Mouse (Mus musculus) embryo, embryonic 9.5 days (tissue): Measurements from ENCODE around the gene Cilp2.

Experiments used
- DNase-seq: peaks from one replicate; pipeline ENCODE4 v3.0.0-alpha.2; 2017; ENCODE audit errors: extremely low spot score

Gene Cilp2

GRCm38 (mm10) chr8:69901484-69902162 lies 14.1 kb upstream of the Cilp2 start:
- peak; percentile 99 for DNase-seq

GRCm38 (mm10) chr8:69900895-69901451 lies 13.5 kb upstream of the Cilp2 start:
- DNase-seq: no peak

DNA sequence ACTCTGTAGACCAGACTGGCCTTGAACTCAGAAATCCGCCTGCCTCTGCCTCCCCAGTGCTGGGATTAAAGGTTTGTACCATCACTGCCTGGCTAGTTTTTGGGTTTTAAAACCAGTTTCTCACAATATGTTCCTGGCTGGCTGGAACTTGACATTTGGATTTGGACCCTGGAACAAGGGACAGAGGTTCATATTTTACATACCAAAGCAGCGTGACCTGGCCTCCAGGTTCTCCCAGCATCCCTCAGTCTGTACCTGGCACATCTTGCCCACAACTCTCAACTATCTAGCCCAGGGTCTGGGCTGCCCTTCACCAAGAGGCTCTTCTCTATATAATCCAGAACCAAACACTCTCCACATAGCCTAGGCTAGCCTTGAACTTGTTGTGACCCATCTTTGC lies 12.4 kb upstream of the Cilp2 start:
- no peak for DNase-seq

DNA sequence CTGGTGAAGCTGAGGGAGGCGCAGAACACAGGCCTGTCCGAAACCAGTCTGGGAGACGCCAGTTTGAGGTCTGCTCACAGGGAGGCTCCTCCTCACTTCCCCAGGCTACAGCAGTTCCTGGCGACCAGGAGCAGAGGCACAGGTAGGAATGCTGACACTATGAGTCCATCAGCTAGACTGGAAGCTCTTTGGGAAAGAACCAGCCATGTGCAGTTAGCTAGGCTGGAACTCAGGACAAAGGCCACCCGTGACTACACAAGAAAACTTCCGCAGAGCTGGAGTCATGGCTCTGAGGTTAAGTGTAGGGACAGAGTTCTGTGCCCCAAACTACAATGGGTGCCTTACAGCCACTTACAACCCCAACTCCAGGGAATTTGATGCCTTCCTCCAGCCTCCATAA lies 10.4 kb upstream of the Cilp2 start:
- no peak for DNase-seq

DNA sequence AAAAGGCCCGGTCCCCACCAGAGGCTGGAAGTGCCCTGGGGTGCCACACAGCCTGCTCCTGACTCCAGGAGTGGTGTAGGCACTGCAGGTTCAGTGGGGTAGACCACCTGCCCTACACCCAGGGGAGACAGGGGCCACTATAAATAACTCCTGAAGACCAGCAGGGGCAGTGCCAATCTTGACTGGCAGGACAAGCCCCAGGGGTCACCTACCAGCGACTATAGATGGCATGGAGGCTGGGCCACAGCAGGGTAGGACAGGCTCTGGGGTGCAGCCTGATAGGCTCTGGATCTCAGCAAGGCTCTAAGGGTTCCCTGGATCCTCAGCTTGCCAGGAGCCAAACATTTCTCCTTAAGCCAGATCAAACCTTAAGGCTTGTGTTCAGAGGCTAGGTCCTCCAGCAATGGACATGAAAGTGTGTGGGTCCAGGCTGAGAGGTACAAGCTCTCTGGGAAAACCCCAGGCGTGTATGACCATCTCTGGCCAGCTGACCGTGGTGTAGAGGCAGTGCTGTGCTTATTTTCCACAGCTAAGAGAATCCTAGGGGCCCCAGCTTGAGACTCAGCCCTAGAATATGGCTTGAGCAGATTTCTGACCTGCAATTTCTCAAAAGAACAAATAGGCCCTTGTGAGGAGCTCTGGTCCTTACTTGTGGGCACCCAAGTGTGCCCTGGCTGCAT lies 8.4 kb upstream of the Cilp2 start:
- no peak for DNase-seq

DNA sequence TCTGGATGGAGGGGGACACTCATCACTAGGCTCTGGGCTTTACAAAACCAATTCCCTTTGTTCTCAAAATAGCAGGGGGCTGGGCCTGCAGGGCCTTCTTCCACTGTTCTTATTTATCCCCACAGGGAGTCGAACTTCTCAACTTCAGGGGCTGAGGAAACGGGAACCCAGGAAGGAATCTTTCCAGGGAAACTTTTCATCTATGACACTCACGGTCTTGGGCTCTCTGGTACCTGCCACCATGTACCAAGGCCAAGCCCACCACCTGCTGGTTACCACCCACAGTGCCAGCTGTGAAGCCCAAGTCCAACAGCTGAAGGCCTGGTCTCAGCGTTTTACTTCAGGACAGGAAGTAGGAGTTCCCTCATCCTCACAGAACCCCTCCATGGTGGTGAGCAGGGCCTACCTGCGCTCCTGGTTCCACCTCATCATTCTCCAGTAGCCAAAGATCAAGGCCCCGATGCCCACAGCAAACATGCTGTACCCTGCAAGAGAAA lies 7.4 kb upstream of the Cilp2 start:
- DNase-seq: no peak

DNA sequence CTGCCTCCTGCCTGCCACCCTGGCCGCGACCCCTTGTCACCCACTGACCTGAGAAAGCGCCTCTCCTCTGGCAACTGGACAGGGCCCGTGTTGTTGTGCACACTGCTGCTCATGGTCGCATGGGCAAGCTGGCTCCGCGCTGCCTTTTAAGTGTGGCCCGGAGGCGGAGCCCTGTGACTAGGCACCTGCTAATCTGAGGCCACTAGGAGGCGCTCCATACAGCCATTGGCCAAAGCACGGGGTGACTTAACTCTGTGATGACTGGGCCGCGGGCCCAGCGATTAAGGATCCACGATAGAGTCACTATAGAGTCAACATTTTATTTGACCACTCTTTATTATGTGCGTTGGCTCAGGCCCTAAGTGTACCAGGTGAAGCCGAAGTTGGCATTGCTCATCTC lies 6.4 kb upstream of the Cilp2 start:
- DNase-seq: peak; percentile 69

GRCm38 (mm10) chr8:69890813-69891241 lies 3.3 kb upstream of the Cilp2 start:
- no peak for DNase-seq

GRCm38 (mm10) chr8:69888902-69889301 lies 1.4 kb upstream of the Cilp2 start:
- DNase-seq: no peak

DNA sequence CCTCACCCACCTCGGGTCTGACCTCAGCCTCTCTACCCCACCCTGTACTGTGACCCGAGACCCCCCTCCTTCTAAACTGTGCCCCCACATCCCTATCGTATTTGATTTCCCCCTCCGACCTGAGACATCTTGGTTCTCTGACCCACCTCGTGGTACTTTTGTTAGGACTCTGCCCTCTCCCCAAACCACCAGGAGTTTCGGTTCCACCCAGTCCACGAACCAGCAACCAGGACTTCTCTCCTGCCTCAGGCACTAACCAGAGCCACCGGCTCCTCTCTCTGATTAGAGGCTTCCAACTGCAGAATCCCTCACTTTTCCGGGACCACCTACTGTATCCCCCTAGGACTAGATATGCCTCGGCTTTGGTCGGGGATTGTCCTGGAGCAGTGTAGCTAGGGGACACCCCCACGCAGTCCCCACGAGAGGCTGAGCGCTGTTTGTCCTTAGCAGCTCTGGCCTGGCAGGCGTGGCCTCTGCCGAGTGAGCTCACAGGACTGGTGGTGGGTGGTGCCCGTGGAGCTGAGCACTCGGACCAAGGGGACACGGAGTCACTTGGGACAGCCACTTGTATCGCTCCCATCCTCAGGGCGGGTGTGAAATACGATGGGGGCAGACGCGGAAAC lies 868 bp upstream of the Cilp2 start:
- no peak for DNase-seq

GRCm38 (mm10) chr8:69884141-69884540 lies 3.3 kb downstream of the Cilp2 start:
- DNase-seq: no peak

DNA sequence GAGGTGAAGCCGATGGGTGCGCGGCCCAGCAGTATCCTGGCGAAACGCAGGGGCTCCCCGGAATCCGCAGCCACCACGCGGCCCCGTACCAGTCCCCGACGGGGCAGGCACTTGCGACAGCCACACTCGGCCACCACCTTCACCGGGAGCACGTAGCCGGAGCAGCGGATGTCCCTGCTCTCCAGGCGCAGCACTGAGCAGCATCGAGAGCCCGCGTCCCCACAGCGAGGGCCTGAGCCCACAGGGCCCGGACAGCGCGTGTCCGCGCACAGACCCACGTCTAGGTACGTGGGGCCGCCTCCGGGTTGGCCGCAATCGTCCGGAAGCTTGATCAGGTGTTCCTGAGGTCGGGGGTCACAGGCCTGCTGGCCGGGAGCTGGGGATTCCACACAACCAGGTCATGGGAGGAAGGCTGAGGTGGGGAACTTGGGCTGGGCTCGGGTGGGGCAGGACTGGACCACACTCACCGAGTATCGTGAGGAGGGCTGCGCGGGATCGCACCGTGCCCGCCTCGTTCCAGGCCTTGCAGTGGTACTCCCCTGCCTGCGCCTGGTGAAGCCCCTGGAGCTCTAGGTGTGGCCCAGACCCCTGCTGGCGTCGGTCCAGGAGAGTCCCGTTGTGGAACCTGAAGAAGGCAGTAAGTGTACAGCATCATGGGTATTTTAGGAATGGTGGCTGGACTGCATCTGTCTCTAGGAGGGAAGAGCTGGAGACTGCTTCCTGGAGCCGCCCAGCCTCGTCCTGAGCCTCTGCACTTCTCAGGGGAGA lies 4.5 kb downstream of the Cilp2 start:
- no peak for DNase-seq

DNA sequence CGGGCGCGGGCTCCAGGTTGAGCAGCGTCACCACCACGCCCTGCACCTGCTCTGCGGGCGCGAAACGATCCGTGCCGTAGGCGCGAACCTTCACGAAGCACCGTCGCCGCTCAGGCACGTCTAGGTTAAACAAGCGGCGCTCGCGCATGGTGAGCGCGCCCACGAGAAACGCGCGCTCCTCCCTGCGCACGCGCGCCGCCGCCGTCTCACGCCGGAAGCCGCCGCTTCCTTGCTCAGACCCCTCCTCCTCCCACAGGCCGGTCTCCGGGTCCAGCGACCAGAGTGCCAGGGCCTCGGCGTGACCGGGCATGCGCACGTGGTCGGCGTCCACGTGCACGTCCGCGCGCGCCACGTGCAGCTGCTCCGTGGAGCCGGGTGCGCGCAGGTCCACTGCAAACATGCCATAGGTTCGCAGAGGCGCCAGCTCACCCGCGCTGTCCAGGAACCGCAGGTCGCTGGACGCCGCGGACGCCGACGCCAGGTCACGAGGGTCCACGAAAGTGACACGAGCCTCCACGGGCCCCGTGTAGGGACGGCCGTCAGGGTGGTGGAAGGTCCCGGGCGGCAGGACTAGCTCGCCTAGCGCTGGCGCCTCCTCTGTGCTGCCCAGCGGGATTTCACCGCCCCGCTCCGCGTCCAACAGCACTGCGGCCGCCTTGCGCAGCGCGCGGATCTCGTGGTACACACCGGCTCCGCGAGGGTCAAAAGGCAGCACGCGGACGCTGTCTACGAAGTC lies 5.3 kb downstream of the Cilp2 start:
- peak; percentile 47 for DNase-seq

GRCm38 (mm10) chr8:69881261-69881865 lies 6.1 kb downstream of the Cilp2 start:
- no peak for DNase-seq

- DNase-seq: no peak
Measured at GRCm38 (mm10) chr8:69880841-69881240, 6.6 kb downstream of the Cilp2 start.

- no peak for DNase-seq
Measured at GRCm38 (mm10) chr8:69879678-69880077, 7.8 kb downstream of the Cilp2 start.

GRCm38 (mm10) chr8:69877992-69878391 lies 9.5 kb downstream of the Cilp2 start:
- no peak for DNase-seq

GRCm38 (mm10) chr8:69877396-69877795 lies 10.1 kb downstream of the Cilp2 start:
- DNase-seq: no peak

GRCm38 (mm10) chr8:69876967-69877366 lies 10.5 kb downstream of the Cilp2 start:
- no peak for DNase-seq

DNA sequence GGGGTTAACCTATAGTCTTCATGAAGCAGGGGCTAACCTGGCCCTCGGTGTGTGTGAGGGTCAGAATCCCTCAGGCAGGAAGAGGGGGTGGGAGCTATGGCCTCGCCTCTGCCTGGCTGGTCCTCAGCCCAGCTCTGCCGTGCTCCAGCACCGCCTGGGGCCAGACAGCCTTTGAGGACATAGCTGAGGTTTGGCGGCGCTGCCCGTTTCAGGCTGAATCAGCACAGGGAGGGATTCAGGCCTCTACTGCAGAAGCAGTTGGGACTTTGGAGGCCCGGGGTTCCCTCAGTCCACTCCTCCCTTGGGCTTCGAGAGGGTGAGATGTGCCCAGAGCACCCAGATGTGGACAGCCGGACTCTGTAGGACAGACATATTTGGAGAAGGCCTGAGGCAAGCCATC lies 11.4 kb downstream of the Cilp2 start:
- no peak for DNase-seq

DNA sequence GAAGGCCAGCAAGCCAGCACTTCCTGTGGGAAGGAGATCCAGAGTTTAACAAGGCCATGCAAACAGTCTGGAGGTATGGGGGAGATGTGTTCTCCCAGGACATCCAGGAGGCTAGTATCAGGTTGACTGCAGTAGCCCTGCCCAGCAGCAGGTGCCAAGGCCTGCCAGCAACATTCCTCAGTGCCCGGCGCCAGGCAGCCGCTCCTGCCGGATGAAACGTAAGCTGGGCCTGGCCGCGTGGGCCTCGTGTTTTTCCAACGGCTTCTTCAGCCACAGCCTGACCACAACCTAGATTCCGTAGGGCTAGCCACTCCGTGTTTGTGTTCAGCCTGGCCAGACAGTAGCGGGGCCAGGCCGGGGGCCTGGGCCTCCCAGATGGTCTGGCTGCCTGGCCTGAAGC lies 12.8 kb downstream of the Cilp2 start:
- DNase-seq: no peak
